Mouse (Mus musculus) ES-E14 (cell line): ENCODE data around the gene Calml3. TPM values are rescaled to one million over a fixed set of nuclear protein-coding genes. Genes with fewer than 3 reads are reported as not detected.

Experiments
- DNase-seq: peaks from one replicate; pipeline ENCODE4 v3.0.0-alpha.2; 2013; ENCODE audit warnings: low read depth, low spot score
- H3K27ac ChIP-seq: 2 replicates; pipeline ENCODE4 v1.5.1; 2012; ENCODE audit warnings: low read depth, mild to moderate bottlenecking, low read length, moderate library complexity, mixed read lengths; ENCODE audit not compliant: poor library complexity, insufficient read depth, severe bottlenecking
- H3K36me3 ChIP-seq: 2 replicates; pipeline ENCODE4 v1.6.1; 2012; ENCODE audit warnings: mild to moderate bottlenecking, low read length, moderate library complexity, mixed read lengths; ENCODE audit not compliant: control insufficient read depth, poor library complexity, insufficient read depth, severe bottlenecking
- H3K4me1 ChIP-seq, 2 experiments: fragments of 150-350 bp in 1 of 2; sonication (generic) in 1 of 2; 2 replicates each; pipeline ENCODE4 v1.6.1; 2012; ENCODE audit warnings: low read length in 2 of 2, mild to moderate bottlenecking in 1 of 2, mixed read lengths in 1 of 2; ENCODE audit not compliant: control insufficient read depth in 2 of 2, insufficient read depth in 2 of 2, poor library complexity in 1 of 2
- H3K4me3 ChIP-seq, 2 experiments: fragments of 150-350 bp in 1 of 2; sonication (generic) in 1 of 2; 2 replicates each; pipeline ENCODE4 v1.5.1; 2012; ENCODE audit warnings: low read length in 2 of 2, low read depth in 1 of 2, mild to moderate bottlenecking in 1 of 2, mixed read lengths in 1 of 2; ENCODE audit not compliant: insufficient read depth in 1 of 2, poor library complexity in 1 of 2, severe bottlenecking in 1 of 2
- H3K9ac ChIP-seq: 2 replicates; pipeline ENCODE4 v1.6.1; 2012; ENCODE audit warnings: low read depth, mild to moderate bottlenecking, low read length, mixed read lengths; ENCODE audit not compliant: poor library complexity, insufficient read depth, severe bottlenecking
- H3K9me3 ChIP-seq: fragments of 150-350 bp; sonication (generic); 2 replicates; pipeline ENCODE4 v1.6.1; 2012; ENCODE audit warnings: low read depth, mild to moderate bottlenecking, low read length; ENCODE audit not compliant: control insufficient read depth, insufficient read depth
- CHD2 ChIP-seq: IDR thresholded peaks from 2 replicates; pipeline ENCODE4 v1.6.1; 2014; ENCODE audit warnings: mild to moderate bottlenecking, low read depth, low read length, inconsistent platforms
- HCFC1 ChIP-seq: IDR thresholded peaks from 2 replicates; pipeline ENCODE4 v1.6.1; 2012; ENCODE audit warnings: low read length, inconsistent platforms, borderline replicate concordance; ENCODE audit not compliant: insufficient read depth
- MAFK ChIP-seq: IDR thresholded peaks from 2 replicates; pipeline ENCODE4 v1.6.1; 2014; ENCODE audit warnings: mild to moderate bottlenecking, low read depth, low read length, inconsistent platforms; ENCODE audit not compliant: insufficient read depth
- ZC3H11A ChIP-seq: IDR thresholded peaks from 2 replicates; pipeline ENCODE4 v1.6.1; 2012; ENCODE audit warnings: low read depth, mild to moderate bottlenecking, inconsistent platforms, low read length, borderline replicate concordance
- ZNF384 ChIP-seq: IDR thresholded peaks from 2 replicates; pipeline ENCODE4 v1.6.1; 2012; ENCODE audit warnings: low read depth, low read length, inconsistent platforms
- in situ Hi-C, 2 experiments: fragments of 600-800 bp; cut with MboI; formaldehyde crosslinking; loops; one replicate each; pipeline ENCODE4 v1.15.1; 2025; ENCODE audit warnings: low sequenced_read_pairs in 2 of 2, inconsistent platforms in 1 of 2; ENCODE audit not compliant: unreplicated experiment in 2 of 2
- total RNA-seq: library from RNA; depleted of rRNA; stranded (reverse); fragments of 300-350 nt; gene quantifications from 2 replicates; pipeline ENCODE4 v1.2.3, GENCODE M21; 2012

Gene Calml3
- total RNA-seq, 1 experiment: not detected

DNA sequence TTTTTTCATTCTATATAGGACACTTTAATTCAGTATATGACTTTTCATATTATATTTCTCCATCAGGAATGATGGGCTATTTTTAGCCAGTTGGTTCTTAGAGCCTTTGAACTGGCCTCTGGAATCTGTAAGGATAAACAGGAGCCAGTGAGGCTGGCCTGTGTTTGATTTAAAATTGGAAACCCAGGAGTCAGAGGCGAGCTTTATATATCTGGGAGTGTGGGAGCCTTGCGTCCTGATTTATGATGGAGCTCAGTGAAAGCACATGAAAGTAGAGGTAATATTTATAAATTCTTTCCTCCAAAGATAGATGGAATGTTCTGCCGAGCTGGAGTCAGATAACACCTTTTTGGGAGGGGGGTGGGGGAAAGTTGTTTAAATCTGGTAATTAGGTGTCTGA is 4.7 kb downstream of the Calml3 start:
- no peaks in the 10 kb centered on the region for H3K9me3 ChIP-seq
- no peak overlapping the region for H3K27ac ChIP-seq
- no peak for TF ChIP-seq MAFK
- no peak for TF ChIP-seq ZC3H11A
- TF ChIP-seq HCFC1: no peak
- TF ChIP-seq ZNF384: no peak
- no peak for TF ChIP-seq CHD2
- H3K4me3 ChIP-seq: no peak overlapping the region
- in situ Hi-C loops: no loop called here
- DNase-seq: no peak
- no peak overlapping the region for H3K9ac ChIP-seq
- no peaks in the 10 kb centered on the region for H3K36me3 ChIP-seq
- H3K4me1 ChIP-seq: no peaks in the 10 kb centered on the region

DNA sequence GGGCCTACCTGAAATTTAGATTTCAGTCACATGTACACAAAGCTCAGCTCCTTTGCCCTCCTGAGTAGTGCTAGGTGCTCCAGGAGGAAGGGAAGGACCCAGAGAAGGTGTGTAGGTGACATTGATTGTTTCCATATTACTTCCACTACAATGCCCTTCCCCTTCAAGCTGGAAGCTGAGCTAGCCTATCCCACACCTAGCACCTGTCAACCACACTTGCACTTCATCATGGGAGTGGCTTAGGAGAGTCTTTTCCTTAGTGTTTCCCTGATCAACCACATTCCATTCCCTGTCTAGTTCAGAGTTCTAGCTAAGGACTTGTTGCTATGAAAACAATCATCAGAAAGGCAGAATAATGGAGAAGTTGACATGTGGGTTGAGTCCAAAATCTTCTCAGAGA is 5.4 kb downstream of the Calml3 start:
- Histone ChIP-seq H3K9ac (no peak overlapping the region), H3K36me3 (no peaks in the 10 kb centered on the region), H3K4me3 (no peak overlapping the region), H3K27ac (no peak overlapping the region), H3K4me1 (no peaks in the 10 kb centered on the region), H3K9me3 (no peaks in the 10 kb centered on the region)
- TF ChIP-seq HCFC1 (no peak), MAFK (no peak), ZC3H11A (no peak), CHD2 (no peak), ZNF384 (no peak)
- in situ Hi-C loops: no loop called here
- no peak for DNase-seq

DNA sequence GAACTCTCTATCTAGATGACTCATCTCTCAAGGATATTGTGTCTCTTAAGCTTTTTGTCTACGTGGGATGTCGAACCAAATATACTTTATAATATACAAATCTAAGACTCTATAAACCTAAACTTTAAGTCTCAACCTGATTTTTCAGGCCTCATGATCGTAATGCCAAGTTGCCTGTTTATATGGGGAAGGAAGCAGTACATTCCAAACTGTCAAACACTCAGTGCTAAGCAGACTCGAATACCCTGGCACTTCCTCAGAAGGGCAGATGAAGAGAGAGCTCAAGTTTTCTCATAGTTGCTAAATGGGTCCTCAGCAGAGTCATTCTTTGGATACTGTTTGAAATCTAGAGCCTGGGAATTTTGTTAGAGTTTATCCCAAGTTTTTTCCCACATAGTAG is 7.5 kb downstream of the Calml3 start:
- TF ChIP-seq HCFC1: no peak
- TF ChIP-seq ZNF384: no peak
- TF ChIP-seq ZC3H11A: no peak
- TF ChIP-seq CHD2: no peak
- TF ChIP-seq MAFK: no peak
- in situ Hi-C loops: no loop called here
- no peaks in the 10 kb centered on the region for H3K36me3 ChIP-seq
- no peak overlapping the region for H3K27ac ChIP-seq
- no peak overlapping the region for H3K9ac ChIP-seq
- H3K4me1 ChIP-seq: no peaks in the 10 kb centered on the region
- no peaks in the 10 kb centered on the region for H3K9me3 ChIP-seq
- DNase-seq: no peak
- no peak overlapping the region for H3K4me3 ChIP-seq

DNA sequence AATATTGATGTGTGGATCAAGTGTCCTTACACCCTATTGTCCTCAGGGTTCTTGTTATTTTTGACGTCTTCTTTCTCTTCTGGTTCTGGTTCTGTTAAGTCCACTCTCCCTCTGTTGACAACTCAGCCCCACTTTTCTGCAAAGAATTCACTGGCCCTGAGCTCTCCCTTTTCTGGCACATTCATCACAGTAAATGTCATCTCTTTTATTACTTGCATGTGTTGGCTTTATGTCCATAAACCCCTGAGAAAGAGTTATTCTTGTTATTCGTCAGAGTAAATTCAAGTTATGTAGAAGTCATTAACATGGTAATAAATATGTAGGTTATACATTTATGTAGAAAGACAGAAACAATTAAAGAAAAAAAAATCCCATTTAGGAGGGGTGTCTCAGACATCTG is 14.6 kb downstream of the Calml3 start:
- DNase-seq: no peak
- H3K4me1 ChIP-seq: no peaks in the 10 kb centered on the region
- H3K27ac ChIP-seq: no peak overlapping the region
- H3K4me3 ChIP-seq: no peak overlapping the region
- TF ChIP-seq ZNF384: no peak
- TF ChIP-seq HCFC1: no peak
- no peak for TF ChIP-seq CHD2
- no peak for TF ChIP-seq ZC3H11A
- no peaks in the 10 kb centered on the region for H3K36me3 ChIP-seq
- no peaks in the 10 kb centered on the region for H3K9me3 ChIP-seq
- H3K9ac ChIP-seq: no peak overlapping the region
- in situ Hi-C loops: no loop called here

DNA sequence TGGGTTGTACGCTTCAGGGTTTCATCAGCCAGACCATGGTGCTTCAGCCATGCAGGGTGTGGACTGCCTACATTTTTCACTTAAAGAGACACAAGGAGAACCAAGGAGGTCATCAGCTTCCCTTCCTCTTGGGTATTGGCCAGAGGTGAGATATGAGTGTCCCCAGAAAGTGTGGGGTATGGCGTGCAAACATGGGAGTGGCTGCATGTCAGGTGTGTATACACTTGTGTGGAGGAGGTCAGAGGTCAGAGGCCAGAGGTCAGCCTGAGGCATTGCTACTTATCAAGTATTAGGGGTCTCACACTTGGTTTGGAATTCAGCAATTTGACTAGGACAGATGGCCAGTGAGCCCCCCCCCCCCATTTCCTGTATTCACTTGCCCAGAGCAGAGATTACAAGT is 15.5 kb downstream of the Calml3 start:
- Histone ChIP-seq H3K36me3 (no peaks in the 10 kb centered on the region), H3K27ac (no peak overlapping the region), H3K9ac (no peak overlapping the region), H3K4me3 (no peak overlapping the region), H3K4me1 (no peaks in the 10 kb centered on the region), H3K9me3 (no peaks in the 10 kb centered on the region)
- DNase-seq: no peak
- in situ Hi-C loops: no loop called here
- TF ChIP-seq ZC3H11A: no peak
- no peak for TF ChIP-seq CHD2
- TF ChIP-seq HCFC1: no peak
- TF ChIP-seq MAFK: no peak
- TF ChIP-seq ZNF384: no peak
